In genomic region chr9:124476096-124476902, GRCm38 (mm10) we compare ENCODE assay signal across 8 mouse cellular contexts. TPM values are rescaled to one million over a fixed set of nuclear protein-coding genes. Genes with fewer than 3 reads are reported as not detected.
DNase-seq lines count a peak whose midpoint lies in the region; ATAC-seq and TF ChIP-seq lines count a peak whose summit lies in the region.

TSS of gene Ppp2r3d (minus strand) at chr9:124476898.

- no peak for DNase-seq in urinary bladder, adult 2 months (ENCODE audit: low spot score)
- no peak for DNase-seq in urinary bladder, postnatal 36 days (ENCODE audit: low spot score in 2 of 2)
- peak; percentile 17 for DNase-seq in cerebellum, adult 11 months
- DNase-seq in gastrocnemius, postnatal 14 days: peak; percentile 7
- DNase-seq in hindbrain, postnatal 0 days (ENCODE audit: low spot score): peak; percentile 2
- DNase-seq in T-cell, adult 2 months (ENCODE audit: low spot score): no peak

- H3K4me1 ChIP-seq in hindbrain, postnatal 0 days (ENCODE audit: insufficient read depth, low read length): no peaks in the 10 kb centered on the region
- no peaks in the 10 kb centered on the region for H3K4me1 ChIP-seq in limb, embryonic 12.5 days (replicated peaks)
- H3K4me1 ChIP-seq in neural tube, embryonic 13.5 days (replicated peaks): no peaks in the 10 kb centered on the region

- no peaks in the 10 kb centered on the region for H3K27me3 ChIP-seq in hindbrain, postnatal 0 days (ENCODE audit: insufficient read depth, low read length)
- no peaks in the 10 kb centered on the region for H3K27me3 ChIP-seq in limb, embryonic 12.5 days
- no peaks in the 10 kb centered on the region for H3K27me3 ChIP-seq in neural tube, embryonic 13.5 days

- H3K27ac ChIP-seq in hindbrain, postnatal 0 days: no peak within 1 kb of the TSS
- H3K27ac ChIP-seq in limb, embryonic 12.5 days: no peak within 1 kb of the TSS
- no peak within 1 kb of the TSS for H3K27ac ChIP-seq in neural tube, embryonic 13.5 days (replicated peaks)

- no peak for TF ChIP-seq CTCF in hindbrain, postnatal 0 days (IDR thresholded peaks at IDR 0.05; ENCODE audit: low read depth)

- WGBS in hindbrain, postnatal 0 days: 97% methylated on average over 22 of the region's 22 CpGs
- WGBS in limb, embryonic 12.5 days: 97% methylated on average over 22 of the region's 22 CpGs
- 98% methylated on average over 22 of the region's 22 CpGs for WGBS in neural tube, embryonic 13.5 days

- H3K36me3 ChIP-seq in hindbrain, postnatal 0 days (ENCODE audit: insufficient read depth, low read length): peaks cover 7% of the 10 kb centered on the region; the same call in 1 of the 2 replicates
- peaks cover 16% of the 10 kb centered on the region for H3K36me3 ChIP-seq in limb, embryonic 12.5 days
- peaks cover 17% of the 10 kb centered on the region for H3K36me3 ChIP-seq in neural tube, embryonic 13.5 days

- H3K4me3 ChIP-seq in hindbrain, postnatal 0 days (ENCODE audit: low read length): no peak within 1 kb of the TSS
- H3K4me3 ChIP-seq in limb, embryonic 12.5 days (replicated peaks): no peak within 1 kb of the TSS
- H3K4me3 ChIP-seq in neural tube, embryonic 13.5 days: no peak within 1 kb of the TSS

- H3K9me3 ChIP-seq in hindbrain, postnatal 0 days (ENCODE audit: low read length): no peaks in the 10 kb centered on the region
- H3K9me3 ChIP-seq in limb, embryonic 12.5 days: peaks cover 12% of the 10 kb centered on the region
- H3K9me3 ChIP-seq in neural tube, embryonic 13.5 days: peaks cover 6% of the 10 kb centered on the region; the same call in 1 of the 2 replicates

- ATAC-seq in hindbrain, postnatal 0 days: peak; percentile 80
- peak; percentile 63 for ATAC-seq in limb, embryonic 12.5 days (ENCODE audit: insufficient number of reproducible peaks, insufficient read depth, low FRiP score, low TSS enrichment, low read depth)
- ATAC-seq in neural tube, embryonic 13.5 days (ENCODE audit: low read depth): peak; percentile 59; the same call in 1 of the 2 replicates

- no peak within 1 kb of the TSS for H3K9ac ChIP-seq in hindbrain, postnatal 0 days (replicated peaks; ENCODE audit: low read length)
- H3K9ac ChIP-seq in limb, embryonic 12.5 days (replicated peaks): no peak within 1 kb of the TSS
- H3K9ac ChIP-seq in neural tube, embryonic 13.5 days: no peak within 1 kb of the TSS

- intact Hi-C loops in gastrocnemius, postnatal 14 days (cut with DNase I; ENCODE audit: low total_unique reads): loop anchor here (1.0 kb wide), 1 partner anchor 34 kb away; no protein-coding TSS in a partner anchor

- no peak within 1 kb of the TSS for H3K4me2 ChIP-seq in hindbrain, postnatal 0 days (ENCODE audit: low read depth, low read length)
- H3K4me2 ChIP-seq in limb, embryonic 12.5 days: no peak within 1 kb of the TSS
- H3K4me2 ChIP-seq in neural tube, embryonic 13.5 days: no peak within 1 kb of the TSS

RNA-seq across cellular contexts. Expression of gene Ppp2r3d, which starts in this region (rescaled TPM):
- polyA plus RNA-seq in urinary bladder, adult 2 months (2012; rRNA removed): 137 and 145 TPM in 2 replicates
- total RNA-seq in gastrocnemius, postnatal 14 days (2021): 10 to 100 TPM; 47.1 to 62.1 TPM
- 122 and 181 TPM in 2 replicates for total RNA-seq in hindbrain, postnatal 0 days (2014; rRNA removed)
- polyA plus RNA-seq in hindbrain, postnatal 0 days (2015; fragmentation: Nextera tagmentation; extraction: Ambion mirVana): 150 and 166 TPM in 2 replicates
- 121 TPM in 2 replicates for polyA plus RNA-seq in limb, embryonic 12.5 days (2016; fragmentation: Nextera tagmentation; extraction: Ambion mirVana)
- polyA plus RNA-seq in neural tube, embryonic 13.5 days (2015; fragmentation: Nextera tagmentation; extraction: Ambion mirVana): 156 and 164 TPM in 2 replicates

Comparison
In these comparisons a context has a peak if more than half of its experiments do, and no peak if none do; other contexts are left out.
1. DNase-seq: peak in cerebellum, adult 11 months (single experiment), gastrocnemius, postnatal 14 days (single experiment) and hindbrain, postnatal 0 days (single experiment); none in urinary bladder, adult 2 months (single experiment), urinary bladder, postnatal 36 days (0 of 2) and T-cell, adult 2 months (single experiment).
2. Peak in every context shown above with its lines, with median percentiles within 50 percentile points of each other: ATAC-seq.